Mouse (Mus musculus): ENCODE data around the gene Odf3l1. TPM values are rescaled to one million over a fixed set of nuclear protein-coding genes. Genes with fewer than 3 reads are reported as not detected.

Gene Odf3l1
- total RNA-seq, 2 experiments from 2014 or later: not detected

Other genes starting within 250 kb of the Odf3l1 start
- gene Lingo1, start 68.2 kb downstream of the Odf3l1 start, total RNA-seq (2021): under 1 TPM; 0.35 to 0.41 TPM
- gene Cspg4, start 354 bp upstream of the Odf3l1 start, total RNA-seq (2021): 1 to 10 TPM; 5.7 to 8.2 TPM
- gene Snx33, start 63.7 kb upstream of the Odf3l1 start, total RNA-seq (2021): 1 to 10 TPM; 3.9 to 4.0 TPM
- 10 to 100 TPM; 40.0 to 46.9 TPM for gene Imp3, start 72.8 kb upstream of the Odf3l1 start, total RNA-seq (2021)
- 1 to 10 TPM; 7.2 to 8.8 TPM for gene Snupn, start 86.2 kb upstream of the Odf3l1 start, total RNA-seq (2021)
- gene Ptpn9, start 130.2 kb upstream of the Odf3l1 start, total RNA-seq (2021): 1 to 10 TPM; 3.1 to 4.2 TPM
- gene Sin3a, start 207.4 kb upstream of the Odf3l1 start, total RNA-seq (2021): 10 to 100 TPM; 14.3 to 21.3 TPM

Data from gastrocnemius, postnatal 36 days (tissue).